Mouse (Mus musculus) kidney, postnatal 10 days (tissue): ENCODE results near the gene Tnks2.
"Not testable (repeated sequence)": the region's sequence is repeated elsewhere in the genome, so short reads cannot be mapped to it uniquely, and the experiment has no call there.

Source experiments
- DNase-seq: peaks from one replicate; pipeline ENCODE4 v3.0.0; 2021; ENCODE audit warnings: mixed read lengths

Gene Tnks2

GRCm38 (mm10) chr19:36827650-36828049 is 6.4 kb upstream of the Tnks2 start:
- no peak for DNase-seq

DNA sequence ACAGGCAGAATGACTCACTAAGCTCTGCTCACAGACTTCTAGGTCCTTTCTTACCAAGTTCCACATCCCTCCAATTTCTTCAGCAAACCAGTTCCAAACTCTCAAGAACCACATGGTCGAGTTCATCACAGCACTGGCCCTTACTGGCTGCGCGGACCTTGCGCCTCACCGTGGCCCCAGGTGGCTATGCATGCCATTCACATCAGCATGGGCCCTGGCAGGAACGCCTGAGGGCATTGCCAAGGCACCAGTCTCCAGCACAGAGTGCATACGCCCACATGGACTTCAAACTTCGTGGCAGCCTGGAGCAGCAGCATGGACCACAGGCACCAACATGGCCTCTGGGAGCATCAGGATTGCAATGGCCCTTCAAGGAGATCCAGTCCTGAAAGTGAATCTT is 5.7 kb upstream of the Tnks2 start:
- peak; percentile 15 for DNase-seq

DNA sequence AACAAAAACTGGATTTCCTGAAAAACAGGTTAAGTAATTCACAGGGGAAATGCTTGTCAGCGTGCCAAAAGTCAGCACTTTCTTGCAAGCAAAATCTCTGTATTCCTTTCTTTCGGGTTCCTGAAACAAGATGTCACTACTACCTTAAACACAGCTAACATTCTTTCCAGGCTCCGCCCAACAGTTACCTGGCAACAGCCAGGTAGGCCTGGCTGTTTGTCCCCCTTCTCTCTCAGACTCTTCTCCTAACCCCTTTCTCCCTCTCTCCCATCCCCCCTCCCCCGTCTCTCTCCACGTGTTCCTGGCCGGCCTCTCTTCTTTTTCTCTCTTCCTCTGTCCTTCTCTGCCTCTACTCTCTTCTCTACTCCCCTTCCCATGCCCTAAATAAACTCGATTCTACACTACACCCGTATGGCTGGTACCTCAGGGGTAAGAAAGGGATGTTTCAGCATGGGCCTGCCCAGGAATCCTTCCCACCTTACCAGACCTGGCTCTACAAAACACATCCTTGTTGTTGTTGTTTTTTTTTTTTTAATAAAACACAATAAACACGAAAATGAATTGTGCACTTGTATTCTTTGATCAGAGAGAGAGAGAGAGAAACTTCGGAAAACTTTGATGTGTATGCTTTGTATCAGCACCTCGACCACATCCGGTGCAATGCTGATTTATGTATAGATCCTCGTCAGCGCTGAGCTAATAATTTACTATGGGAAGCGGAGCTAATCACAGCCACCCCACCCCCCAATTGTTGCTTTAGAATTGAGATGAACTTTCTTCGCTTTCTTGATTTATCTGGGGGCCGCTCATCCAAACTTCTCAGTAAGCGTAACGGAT is 863 bp upstream of the Tnks2 start:
- peak; percentile 78 for DNase-seq

- DNase-seq: peak; percentile 63
Measured at GRCm38 (mm10) chr19:36834532-36835431, 750 bp downstream of the Tnks2 start.

DNA sequence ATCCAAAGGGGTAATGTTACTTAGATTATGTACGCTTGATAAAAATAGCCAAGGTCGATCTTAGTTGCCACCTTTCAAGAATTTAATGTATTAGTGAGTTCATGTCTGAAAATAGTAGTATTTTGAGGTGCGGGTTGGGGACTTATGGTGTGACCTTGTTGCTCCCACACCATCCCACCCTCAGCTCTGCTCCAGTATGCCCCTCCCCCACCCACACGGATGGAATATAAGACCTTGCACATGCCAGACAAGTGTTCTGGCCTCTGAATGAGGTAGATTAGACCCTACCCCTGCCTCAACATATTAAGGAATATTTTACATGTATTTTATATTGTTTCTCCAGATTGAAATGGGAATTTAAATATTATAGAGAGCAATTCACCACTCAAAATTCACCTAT is 2.0 kb downstream of the Tnks2 start:
- DNase-seq: peak; percentile 27

DNA sequence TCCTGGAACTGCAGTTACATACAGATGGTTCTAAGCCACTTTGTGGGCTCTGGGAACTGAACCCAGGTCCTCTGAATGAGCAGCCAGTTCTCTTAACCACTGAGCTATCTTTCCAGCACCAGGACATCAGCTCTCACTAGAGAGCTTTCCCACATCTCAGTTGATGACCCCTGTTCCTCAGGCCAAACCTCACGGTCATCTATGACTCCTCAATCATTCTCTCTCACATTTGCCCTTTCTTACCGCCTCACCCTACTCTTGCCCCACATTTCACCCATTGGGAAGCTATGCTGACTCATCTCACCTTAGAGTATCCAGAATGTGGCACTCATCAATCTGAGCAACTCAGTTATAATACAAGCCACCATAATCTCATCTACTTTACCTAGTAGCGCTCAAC is 6.3 kb downstream of the Tnks2 start:
- DNase-seq: no peak

GRCm38 (mm10) chr19:36843866-36844265 is 9.8 kb downstream of the Tnks2 start:
- DNase-seq: no peak

DNA sequence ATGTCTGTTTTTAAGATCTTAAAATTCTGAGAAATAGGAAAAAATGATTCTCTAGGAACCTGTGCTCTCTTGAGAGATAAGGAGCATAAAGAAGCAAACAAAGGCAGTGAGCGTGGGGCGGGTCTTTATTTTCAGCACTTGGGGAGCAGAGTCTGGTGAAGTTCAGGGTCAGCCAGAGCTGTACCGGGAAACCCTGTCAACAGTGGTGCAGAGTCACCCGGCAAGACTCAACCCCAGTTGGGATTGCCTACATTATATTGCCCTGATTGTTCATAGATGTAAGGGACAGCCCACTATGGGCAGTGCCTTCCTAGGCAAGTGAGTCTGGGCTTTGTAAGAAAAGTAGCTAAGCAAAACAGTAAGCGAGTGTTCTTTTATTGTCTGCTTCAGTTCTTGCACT is 11.9 kb downstream of the Tnks2 start:
- DNase-seq: no peak

DNA sequence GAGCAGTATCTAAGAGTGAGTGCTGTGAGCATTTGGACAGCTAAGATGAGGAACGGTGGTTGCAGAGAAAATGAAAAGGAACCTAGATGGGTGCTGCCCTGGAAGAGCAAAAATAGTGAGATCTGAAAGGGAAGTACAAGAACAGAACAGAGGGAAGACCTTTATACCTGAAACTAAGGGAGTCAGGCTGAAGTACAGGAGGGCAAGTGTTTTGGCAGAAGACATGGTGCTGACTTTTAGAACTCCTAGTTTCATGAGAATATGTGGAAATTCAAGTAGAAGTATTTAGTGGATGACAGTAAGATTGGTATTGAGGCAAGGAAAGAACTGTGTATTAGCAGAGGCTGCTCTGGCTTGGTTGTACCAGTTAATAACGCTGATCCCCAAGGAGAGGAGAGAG is 19.8 kb downstream of the Tnks2 start:
- no peak for DNase-seq

DNA sequence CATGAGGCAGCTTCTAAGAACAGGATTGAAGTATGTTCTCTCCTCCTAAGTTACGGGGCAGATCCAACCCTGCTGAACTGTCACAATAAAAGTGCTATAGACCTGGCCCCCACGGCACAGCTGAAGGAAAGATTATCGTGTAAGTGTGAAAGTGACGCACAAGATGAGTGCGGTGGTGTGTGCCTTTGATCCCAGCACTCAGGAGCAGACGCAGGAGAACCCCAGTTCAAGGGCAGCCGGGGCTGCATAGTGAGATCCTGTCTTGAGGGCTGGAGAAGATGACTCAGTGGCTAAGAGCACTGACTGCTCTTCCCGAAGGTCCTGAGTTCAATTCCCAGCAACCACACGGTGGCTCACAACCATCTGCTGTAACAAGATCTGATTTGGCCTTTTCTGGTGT is 23.8 kb downstream of the Tnks2 start:
- DNase-seq: no peak

DNA sequence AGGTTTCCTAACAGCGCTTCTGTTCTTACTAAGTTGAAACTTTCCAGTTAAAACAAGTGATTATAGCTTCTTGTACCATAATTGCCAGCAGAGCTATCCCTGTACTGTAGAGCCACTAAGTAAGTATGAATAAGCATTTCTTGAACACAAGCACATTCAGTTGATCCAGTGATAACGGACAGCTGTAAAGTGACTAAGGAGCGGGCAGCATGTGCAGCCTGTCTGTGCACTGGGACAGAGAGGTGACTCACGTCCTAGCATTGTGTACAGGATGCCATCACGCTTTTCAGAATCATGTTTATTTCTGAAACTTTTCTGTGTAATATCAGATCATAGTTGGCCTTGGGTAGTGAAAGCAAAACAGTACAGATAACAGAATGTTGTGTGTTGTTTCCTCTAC is 26.4 kb downstream of the Tnks2 start:
- DNase-seq: no peak

DNA sequence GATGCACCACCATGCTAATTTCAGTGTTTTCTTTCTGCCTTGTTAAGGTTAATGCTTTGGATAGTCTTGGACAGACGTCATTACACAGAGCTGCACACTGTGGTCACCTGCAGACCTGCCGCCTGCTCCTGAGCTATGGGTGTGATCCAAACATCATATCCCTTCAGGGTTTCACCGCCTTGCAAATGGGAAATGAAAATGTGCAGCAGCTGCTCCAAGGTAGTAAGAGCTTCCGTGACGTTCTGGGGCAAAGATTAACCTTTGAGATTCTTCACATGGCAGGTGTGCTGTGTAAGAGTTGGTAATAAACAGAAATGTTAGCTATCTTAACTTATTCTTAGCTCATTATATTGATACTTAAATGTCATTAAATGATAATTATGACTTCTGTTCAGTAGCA is 31.9 kb downstream of the Tnks2 start:
- no peak for DNase-seq

GRCm38 (mm10) chr19:36867416-36867815 is 33.4 kb downstream of the Tnks2 start:
- no peak for DNase-seq

DNA sequence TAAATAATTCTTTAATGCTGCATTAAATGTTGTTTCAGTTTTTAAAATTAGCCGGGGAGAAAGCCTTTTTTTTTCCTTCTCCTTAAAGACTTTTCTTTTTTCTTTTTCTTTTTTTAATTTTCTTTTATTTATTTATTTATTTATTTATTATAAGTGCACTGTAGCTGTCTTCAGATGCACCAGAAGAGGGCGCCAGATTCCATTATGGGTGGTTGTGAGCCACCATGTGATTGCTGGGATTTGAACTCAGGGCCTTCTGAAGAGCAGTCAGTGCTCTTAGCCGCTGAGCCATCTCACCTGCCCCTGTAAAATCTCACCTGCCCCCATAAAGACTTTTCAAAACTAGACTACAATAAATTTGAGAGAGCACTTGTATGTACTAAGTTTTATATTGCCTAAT is 34.6 kb downstream of the Tnks2 start:
- DNase-seq: not testable (repeated sequence)

- no peak for DNase-seq
Measured at GRCm38 (mm10) chr19:36874651-36875050, 40.6 kb downstream of the Tnks2 start.

GRCm38 (mm10) chr19:36877329-36877728 is 43.3 kb downstream of the Tnks2 start:
- DNase-seq: no peak

GRCm38 (mm10) chr19:36878743-36879495 is 44.9 kb downstream of the Tnks2 start:
- DNase-seq: no peak

- peak; percentile 57 for DNase-seq
Measured at GRCm38 (mm10) chr19:36883119-36883518, 49.1 kb downstream of the Tnks2 start.

- no peak for DNase-seq
Measured at GRCm38 (mm10) chr19:36886316-36886715, 52.3 kb downstream of the Tnks2 start.

DNA sequence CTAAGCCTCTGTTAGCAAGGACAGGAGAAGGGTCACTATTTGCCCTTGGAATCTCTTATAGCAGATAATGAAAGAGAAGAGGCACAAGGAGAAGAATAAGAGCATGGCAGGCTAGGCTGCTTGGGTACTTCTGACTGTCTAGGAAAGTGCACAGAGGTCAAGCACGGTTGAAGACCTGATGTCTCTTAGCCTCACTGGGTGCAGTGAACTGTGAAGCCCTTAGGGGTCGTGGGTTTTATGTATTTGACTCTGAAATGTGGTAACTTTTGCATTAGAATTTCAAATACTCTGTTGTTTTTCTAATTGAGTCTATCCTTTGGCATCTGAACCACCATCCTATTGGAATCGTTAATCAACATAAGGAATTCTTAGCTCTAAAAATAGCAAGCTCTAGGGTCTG is 53.7 kb downstream of the Tnks2 start:
- DNase-seq: no peak

GRCm38 (mm10) chr19:36891746-36892145 is 57.7 kb downstream of the Tnks2 start:
- no peak for DNase-seq

DNA sequence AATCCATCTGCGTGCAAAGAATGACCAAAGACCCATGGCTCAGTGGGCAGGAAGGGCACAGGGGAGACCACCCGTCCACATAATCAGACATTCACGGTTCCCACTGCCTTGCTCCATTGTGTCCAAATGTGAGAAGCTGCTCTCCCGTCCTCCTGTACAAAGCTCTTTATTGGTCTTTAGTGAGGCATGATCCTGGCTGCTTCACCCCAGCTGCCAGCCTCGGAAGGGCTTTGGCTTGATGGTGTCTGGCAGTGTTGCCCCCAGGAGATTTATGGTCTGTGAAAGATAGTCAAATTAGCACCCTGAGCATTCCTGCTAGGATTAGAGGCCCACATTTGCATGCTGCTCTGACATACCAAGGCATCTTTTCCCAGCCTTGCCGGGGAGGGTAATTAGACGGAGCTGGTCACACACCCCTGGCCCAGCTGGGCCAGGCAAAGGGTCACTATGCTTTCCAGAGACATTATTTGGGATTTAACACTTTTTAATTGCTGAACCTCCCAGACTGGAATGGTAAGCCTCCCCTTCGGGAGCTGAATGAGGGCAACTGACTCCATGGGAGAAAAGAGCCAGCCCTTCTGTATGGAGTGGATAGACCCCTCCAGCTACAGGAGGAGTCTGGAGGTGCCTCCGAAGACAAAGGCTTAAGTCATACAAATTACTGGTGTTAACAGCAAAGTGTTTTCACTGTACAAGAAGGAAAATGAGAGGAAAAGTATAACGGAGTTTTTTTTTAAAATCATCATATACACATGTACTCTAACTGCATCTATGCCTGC is 62.9 kb downstream of the Tnks2 start:
- DNase-seq: no peak
